Mouse (Mus musculus): ENCODE measurements around the gene Fitm2. TPM values are rescaled to one million over a fixed set of nuclear protein-coding genes. Genes with fewer than 3 reads are reported as not detected.

The Fitm2 gene
- polyA plus RNA-seq, 1 experiment = 9.0 TPM

DNA sequence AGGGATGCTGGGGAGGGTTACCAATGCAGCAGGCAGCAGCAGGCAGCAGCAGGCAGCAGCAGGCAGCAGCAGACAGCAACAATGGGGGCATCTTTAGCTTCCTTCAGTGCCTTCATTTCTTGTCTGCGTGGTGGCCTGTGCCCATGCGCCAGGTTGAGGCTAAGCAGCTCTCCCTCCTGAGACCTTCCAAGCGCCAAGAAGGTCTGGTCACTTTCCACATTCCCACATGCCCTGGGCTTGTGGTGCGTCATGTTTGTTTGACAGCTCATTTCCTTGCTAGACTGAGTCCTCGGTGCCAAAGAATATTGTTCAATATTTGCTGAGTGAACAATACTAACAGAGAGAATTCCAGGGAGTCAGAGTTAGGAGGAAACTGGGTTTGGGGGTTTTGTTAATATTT lies 21.5 kb upstream of the Fitm2 start:
- Histone ChIP-seq H3K27me3 (ENCODE audit: control insufficient read depth, insufficient read depth, insufficient read length) (peaks cover 41% of the 10 kb centered on the region), H3ac (ENCODE audit: control insufficient read depth, insufficient read length, low read depth) (no peak overlapping the region), H3K36me3 (ENCODE audit: control insufficient read depth, insufficient read depth) (no peaks in the 10 kb centered on the region), H3K79me3 (ENCODE audit: low read depth) (no peaks in the 10 kb centered on the region), H3K79me2 (ENCODE audit: control insufficient read depth, insufficient read depth) (no peaks in the 10 kb centered on the region), H3K4me3 (ENCODE audit: insufficient read depth, poor library complexity, severe bottlenecking) (no peak overlapping the region)
- TF ChIP-seq MAX (IDR thresholded peaks at IDR 0.05) = peak; percentile 27
- TF ChIP-seq CEBPB (IDR thresholded peaks at IDR 0.05; ENCODE audit: low read depth) = no peak
- no peak for TF ChIP-seq MYOD1 (IDR thresholded peaks at IDR 0.05; ENCODE audit: control insufficient read depth, insufficient read length, low read depth)
- no peak for TF ChIP-seq FOSL1 (IDR thresholded peaks at IDR 0.05; ENCODE audit: insufficient read depth, low read length, poor library complexity, severe bottlenecking)

DNA sequence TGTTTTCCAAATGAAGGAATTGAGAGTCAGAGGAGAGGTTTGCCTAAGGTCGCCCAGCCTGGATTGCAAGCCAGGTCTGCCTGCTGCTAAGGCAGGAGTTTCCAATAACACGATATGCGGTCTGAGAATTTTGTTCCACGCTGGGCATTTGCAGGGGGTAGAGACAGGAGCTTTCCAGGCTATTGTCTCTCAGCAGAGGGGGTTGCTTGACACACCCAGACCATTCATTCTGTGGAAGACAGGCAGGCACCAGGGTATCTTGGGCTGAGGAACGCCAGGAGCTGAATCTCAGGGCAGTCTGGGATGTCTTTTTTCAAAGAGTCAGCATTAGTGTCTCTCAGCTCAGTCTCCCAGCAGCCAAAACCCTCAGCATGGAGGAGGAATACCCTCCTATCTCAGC lies 20.6 kb upstream of the Fitm2 start:
- peaks cover 41% of the 10 kb centered on the region for H3K27me3 ChIP-seq (ENCODE audit: control insufficient read depth, insufficient read depth, insufficient read length)
- no peak overlapping the region for H3ac ChIP-seq (ENCODE audit: control insufficient read depth, insufficient read length, low read depth)
- TF ChIP-seq CEBPB (IDR thresholded peaks at IDR 0.05; ENCODE audit: low read depth) = no peak
- no peak for TF ChIP-seq CTCF (IDR thresholded peaks at IDR 0.05; ENCODE audit: control insufficient read depth, insufficient read depth, insufficient read length)
- TF ChIP-seq MYOD1 (IDR thresholded peaks at IDR 0.05; ENCODE audit: control insufficient read depth, insufficient read length, low read depth) = no peak
- TF ChIP-seq MYOG (IDR thresholded peaks at IDR 0.05; ENCODE audit: control insufficient read depth, extremely low read depth, insufficient read length) = no peak
- no peak for TF ChIP-seq USF1 (IDR thresholded peaks at IDR 0.05; ENCODE audit: low read depth)
- no peak for TF ChIP-seq MAX (IDR thresholded peaks at IDR 0.05)
- TF ChIP-seq FOSL1 (IDR thresholded peaks at IDR 0.05; ENCODE audit: insufficient read depth, low read length, poor library complexity, severe bottlenecking) = no peak
- no peaks in the 10 kb centered on the region for H3K79me2 ChIP-seq (ENCODE audit: control insufficient read depth, insufficient read depth)
- no peaks in the 10 kb centered on the region for H3K36me3 ChIP-seq (ENCODE audit: control insufficient read depth, insufficient read depth)
- H3K79me3 ChIP-seq (ENCODE audit: low read depth) = no peaks in the 10 kb centered on the region
- H3K4me3 ChIP-seq (ENCODE audit: insufficient read depth, poor library complexity, severe bottlenecking) = no peak overlapping the region

DNA sequence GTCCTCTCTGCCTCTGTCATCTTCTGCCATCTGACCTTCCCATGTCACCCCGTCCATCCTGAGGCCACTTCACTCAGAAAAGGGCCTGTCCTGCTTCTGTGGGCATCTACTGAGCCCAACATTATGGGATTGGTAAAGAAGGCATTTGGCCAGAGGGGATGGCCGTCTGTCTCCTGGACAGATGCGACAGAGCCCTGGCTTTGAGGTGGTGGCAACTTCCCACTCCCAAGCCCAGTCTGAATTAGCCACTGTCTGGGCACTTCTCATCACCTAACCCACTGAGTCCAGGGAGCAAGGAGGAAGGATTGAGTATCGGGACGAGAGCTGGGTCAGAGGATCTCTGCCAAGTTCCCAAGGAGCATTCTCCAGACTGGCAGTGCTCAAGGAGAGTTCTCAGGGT lies 19.6 kb upstream of the Fitm2 start, which contains the start of gene R3hdml:
R3hdml (plus strand) TSS at position 301 of the 400 bp plus-strand sequence.
- no peak for TF ChIP-seq FOSL1 (IDR thresholded peaks at IDR 0.05; ENCODE audit: insufficient read depth, low read length, poor library complexity, severe bottlenecking)
- no peak for TF ChIP-seq USF1 (IDR thresholded peaks at IDR 0.05; ENCODE audit: low read depth)
- TF ChIP-seq CTCF (IDR thresholded peaks at IDR 0.05; ENCODE audit: control insufficient read depth, insufficient read depth, insufficient read length) = no peak
- TF ChIP-seq MYOD1 (IDR thresholded peaks at IDR 0.05; ENCODE audit: control insufficient read depth, insufficient read length, low read depth) = no peak
- no peak for TF ChIP-seq MAX (IDR thresholded peaks at IDR 0.05)
- TF ChIP-seq MYOG (IDR thresholded peaks at IDR 0.05; ENCODE audit: control insufficient read depth, extremely low read depth, insufficient read length) = no peak
- no peak for TF ChIP-seq CEBPB (IDR thresholded peaks at IDR 0.05; ENCODE audit: low read depth)
- H3K4me3 ChIP-seq (ENCODE audit: insufficient read depth, poor library complexity, severe bottlenecking) = no peak within 1 kb of the TSS
- H3K27me3 ChIP-seq (ENCODE audit: control insufficient read depth, insufficient read depth, insufficient read length) = peaks cover 45% of the 10 kb centered on the region
- no peaks in the 10 kb centered on the region for H3K79me3 ChIP-seq (ENCODE audit: low read depth)
- no peaks in the 10 kb centered on the region for H3K79me2 ChIP-seq (ENCODE audit: control insufficient read depth, insufficient read depth)
- no peak within 1 kb of the TSS for H3ac ChIP-seq (ENCODE audit: control insufficient read depth, insufficient read length, low read depth)
- H3K36me3 ChIP-seq (ENCODE audit: control insufficient read depth, insufficient read depth) = no peaks in the 10 kb centered on the region

- no peak overlapping the region for H3K4me3 ChIP-seq (ENCODE audit: insufficient read depth, poor library complexity, severe bottlenecking)
- no peaks in the 10 kb centered on the region for H3K79me2 ChIP-seq (ENCODE audit: control insufficient read depth, insufficient read depth)
- TF ChIP-seq MYOD1 (IDR thresholded peaks at IDR 0.05; ENCODE audit: control insufficient read depth, insufficient read length, low read depth) (no peak), CEBPB (IDR thresholded peaks at IDR 0.05; ENCODE audit: low read depth) (no peak), FOSL1 (IDR thresholded peaks at IDR 0.05; ENCODE audit: insufficient read depth, low read length, poor library complexity, severe bottlenecking) (no peak), USF1 (IDR thresholded peaks at IDR 0.05; ENCODE audit: low read depth) (no peak), CTCF (IDR thresholded peaks at IDR 0.05; ENCODE audit: control insufficient read depth, insufficient read depth, insufficient read length) (no peak), MAX (IDR thresholded peaks at IDR 0.05) (no peak), MYOG (IDR thresholded peaks at IDR 0.05; ENCODE audit: control insufficient read depth, extremely low read depth, insufficient read length) (no peak)
- H3K27me3 ChIP-seq (ENCODE audit: control insufficient read depth, insufficient read depth, insufficient read length) = peaks cover 41% of the 10 kb centered on the region
- no peak overlapping the region for H3ac ChIP-seq (ENCODE audit: control insufficient read depth, insufficient read length, low read depth)
- no peaks in the 10 kb centered on the region for H3K36me3 ChIP-seq (ENCODE audit: control insufficient read depth, insufficient read depth)
- no peaks in the 10 kb centered on the region for H3K79me3 ChIP-seq (ENCODE audit: low read depth)
These were observed 18.9 kb upstream of the Fitm2 start for GRCm38 (mm10) chr2:163491351-163491750.

- Histone ChIP-seq H3K36me3 (ENCODE audit: control insufficient read depth, insufficient read depth) (no peaks in the 10 kb centered on the region), H3K4me3 (ENCODE audit: insufficient read depth, poor library complexity, severe bottlenecking) (no peak overlapping the region), H3ac (ENCODE audit: control insufficient read depth, insufficient read length, low read depth) (no peak overlapping the region), H3K79me2 (ENCODE audit: control insufficient read depth, insufficient read depth) (no peaks in the 10 kb centered on the region), H3K27me3 (ENCODE audit: control insufficient read depth, insufficient read depth, insufficient read length) (peaks cover 39% of the 10 kb centered on the region), H3K79me3 (ENCODE audit: low read depth) (no peaks in the 10 kb centered on the region)
- TF ChIP-seq CTCF (IDR thresholded peaks at IDR 0.05; ENCODE audit: control insufficient read depth, insufficient read depth, insufficient read length) (no peak), MYOD1 (IDR thresholded peaks at IDR 0.05; ENCODE audit: control insufficient read depth, insufficient read length, low read depth) (peak; percentile 10)
These were observed 18.2 kb upstream of the Fitm2 start for GRCm38 (mm10) chr2:163490656-163491055.

DNA sequence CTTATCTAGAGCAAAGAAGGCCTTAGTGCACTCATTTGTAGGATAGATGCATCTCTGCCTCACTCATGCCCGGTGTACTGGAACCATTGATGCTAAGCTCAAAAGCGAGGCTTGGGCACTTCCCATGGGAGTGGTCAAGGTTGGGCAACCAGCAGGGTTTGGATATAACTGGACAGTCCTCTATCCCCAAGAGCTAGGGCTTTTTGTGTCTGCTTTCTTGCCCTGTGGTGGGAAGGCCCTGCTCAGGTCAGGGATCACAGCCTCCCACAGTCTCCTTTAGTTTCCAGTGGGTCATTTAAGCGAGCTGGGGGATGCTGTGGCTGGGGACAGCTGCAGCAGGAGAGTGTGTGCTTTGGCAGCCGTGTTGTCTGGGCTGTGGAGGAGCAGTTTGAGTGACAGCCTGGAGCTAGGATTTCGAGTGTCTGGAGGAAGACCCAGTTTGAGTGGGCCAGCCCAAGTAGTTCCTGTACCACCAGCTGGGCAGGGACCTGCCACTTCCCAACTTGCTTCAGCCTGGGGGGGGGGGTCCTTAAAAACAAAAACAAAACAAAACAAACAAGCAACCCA lies 17.4 kb upstream of the Fitm2 start:
- Histone ChIP-seq H3K4me3 (ENCODE audit: insufficient read depth, poor library complexity, severe bottlenecking) (no peak overlapping the region), H3K36me3 (ENCODE audit: control insufficient read depth, insufficient read depth) (no peaks in the 10 kb centered on the region), H3K79me2 (ENCODE audit: control insufficient read depth, insufficient read depth) (no peaks in the 10 kb centered on the region), H3K27me3 (ENCODE audit: control insufficient read depth, insufficient read depth, insufficient read length) (peaks cover 36% of the 10 kb centered on the region), H3ac (ENCODE audit: control insufficient read depth, insufficient read length, low read depth) (no peak overlapping the region), H3K79me3 (ENCODE audit: low read depth) (no peaks in the 10 kb centered on the region)
- TF ChIP-seq CEBPB (IDR thresholded peaks at IDR 0.05; ENCODE audit: low read depth) (no peak), MAX (IDR thresholded peaks at IDR 0.05) (no peak)

All from C2C12 (cell line).